Mouse (Mus musculus) C2C12 (cell line): ENCODE data around the gene Il20. TPM values are rescaled to one million over a fixed set of nuclear protein-coding genes. Genes with fewer than 3 reads are reported as not detected.

Source experiments
- H3K27me3 ChIP-seq: one replicate; pipeline ENCODE4 v1.6.1; 2011; ENCODE audit not compliant: control insufficient read depth, insufficient read depth, insufficient read length
- H3K36me3 ChIP-seq: one replicate; pipeline ENCODE4 v1.6.1; 2011; ENCODE audit not compliant: control insufficient read depth, insufficient read depth
- H3K4me3 ChIP-seq: one replicate; pipeline ENCODE4 v1.5.1; 2011; ENCODE audit warnings: mild to moderate bottlenecking, control low read depth; ENCODE audit not compliant: poor library complexity, insufficient read depth, severe bottlenecking
- H3K79me2 ChIP-seq: one replicate; pipeline ENCODE4 v1.6.1; 2011; ENCODE audit not compliant: control insufficient read depth, insufficient read depth
- H3K79me3 ChIP-seq: one replicate; pipeline ENCODE4 v1.6.1; 2011; ENCODE audit warnings: low read depth, control low read depth
- H3ac ChIP-seq: one replicate; pipeline ENCODE3; 2011; ENCODE audit warnings: low read depth; ENCODE audit not compliant: control insufficient read depth, insufficient read length
- CEBPB ChIP-seq: IDR thresholded peaks from one replicate; pipeline ENCODE4 v1.6.1; 2011; ENCODE audit warnings: low read depth, mild to moderate bottlenecking, control low read depth, moderate library complexity
- CTCF ChIP-seq: IDR thresholded peaks from one replicate; pipeline ENCODE4 v1.5.1; 2011; ENCODE audit not compliant: control insufficient read depth, insufficient read depth, insufficient read length
- FOSL1 ChIP-seq: IDR thresholded peaks from one replicate; pipeline ENCODE4 v1.8.0; 2011; ENCODE audit warnings: mild to moderate bottlenecking, low read length; ENCODE audit not compliant: poor library complexity, insufficient read depth, severe bottlenecking
- MAX ChIP-seq: IDR thresholded peaks from one replicate; pipeline ENCODE4 v1.6.1; 2011; ENCODE audit warnings: mild to moderate bottlenecking, control low read depth
- MYOD1 ChIP-seq: IDR thresholded peaks from one replicate; pipeline ENCODE4 v1.6.1; 2011; ENCODE audit warnings: low read depth; ENCODE audit not compliant: control insufficient read depth, insufficient read length
- MYOG ChIP-seq: IDR thresholded peaks from one replicate; pipeline ENCODE4 v1.6.1; 2011; ENCODE audit not compliant: control insufficient read depth, insufficient read length; ENCODE audit errors: extremely low read depth
- USF1 ChIP-seq: IDR thresholded peaks from one replicate; pipeline ENCODE4 v1.6.1; 2011; ENCODE audit warnings: low read depth, mild to moderate bottlenecking, control low read depth, moderate library complexity
- polyA plus RNA-seq: library from polyadenylated mRNA; unstranded; fragments of >200 nt; fragmentation: generic; extraction: Trizol; gene quantifications from one replicate; pipeline ENCODE4 v1.2.1, GENCODE M21; 2012; ENCODE audit warnings: missing spikeins

Gene Il20
- polyA plus RNA-seq, 1 experiment: not detected

GRCm38 (mm10) chr1:130936351-130936750 is 25.1 kb upstream of the Il20 start:
- Histone ChIP-seq H3K36me3 (no peaks in the 10 kb centered on the region), H3K79me3 (no peaks in the 10 kb centered on the region), H3K79me2 (no peaks in the 10 kb centered on the region), H3ac (no peak overlapping the region), H3K27me3 (no peaks in the 10 kb centered on the region), H3K4me3 (no peak overlapping the region)
- TF ChIP-seq FOSL1 (no peak), CEBPB (no peak), CTCF (no peak), MYOG (no peak), USF1 (no peak), MAX (no peak), MYOD1 (no peak)

- TF ChIP-seq CTCF: no peak
- TF ChIP-seq CEBPB: no peak
- TF ChIP-seq MAX: no peak
- no peak for TF ChIP-seq MYOG
- no peak for TF ChIP-seq MYOD1
- TF ChIP-seq FOSL1: no peak
- Histone ChIP-seq H3K27me3 (no peaks in the 10 kb centered on the region), H3K36me3 (no peaks in the 10 kb centered on the region), H3K4me3 (no peak overlapping the region), H3ac (no peak overlapping the region), H3K79me3 (no peaks in the 10 kb centered on the region), H3K79me2 (no peaks in the 10 kb centered on the region)
These were observed 15.2 kb upstream of the Il20 start for GRCm38 (mm10) chr1:130926484-130926883.

- H3K79me3 ChIP-seq: no peaks in the 10 kb centered on the region
- no peaks in the 10 kb centered on the region for H3K27me3 ChIP-seq
- no peaks in the 10 kb centered on the region for H3K79me2 ChIP-seq
- no peak for TF ChIP-seq MYOD1
- no peak for TF ChIP-seq FOSL1
- TF ChIP-seq MAX: no peak
- TF ChIP-seq USF1: no peak
- TF ChIP-seq CTCF: no peak
- no peak for TF ChIP-seq MYOG
- no peak for TF ChIP-seq CEBPB
- H3K4me3 ChIP-seq: no peak overlapping the region
- no peaks in the 10 kb centered on the region for H3K36me3 ChIP-seq
- H3ac ChIP-seq: no peak overlapping the region
These were observed 7.2 kb upstream of the Il20 start for GRCm38 (mm10) chr1:130918323-130918980.

- no peaks in the 10 kb centered on the region for H3K79me2 ChIP-seq
- TF ChIP-seq MYOG (no peak), MAX (no peak), FOSL1 (no peak), CTCF (no peak), MYOD1 (no peak), USF1 (no peak), CEBPB (no peak)
- H3K4me3 ChIP-seq: no peak overlapping the region
- no peaks in the 10 kb centered on the region for H3K36me3 ChIP-seq
- no peak overlapping the region for H3ac ChIP-seq
- no peaks in the 10 kb centered on the region for H3K27me3 ChIP-seq
- no peaks in the 10 kb centered on the region for H3K79me3 ChIP-seq
These were observed 8.7 kb downstream of the Il20 start for GRCm38 (mm10) chr1:130902505-130902904.

GRCm38 (mm10) chr1:130894468-130894867 is 16.8 kb downstream of the Il20 start:
- H3K4me3 ChIP-seq: no peak overlapping the region
- H3K79me2 ChIP-seq: no peaks in the 10 kb centered on the region
- H3ac ChIP-seq: no peak overlapping the region
- H3K79me3 ChIP-seq: no peaks in the 10 kb centered on the region
- no peaks in the 10 kb centered on the region for H3K36me3 ChIP-seq
- no peaks in the 10 kb centered on the region for H3K27me3 ChIP-seq
- TF ChIP-seq USF1: no peak
- TF ChIP-seq MAX: no peak
- no peak for TF ChIP-seq CEBPB
- no peak for TF ChIP-seq MYOG
- no peak for TF ChIP-seq MYOD1
- no peak for TF ChIP-seq CTCF

GRCm38 (mm10) chr1:130893329-130894040 is 17.8 kb downstream of the Il20 start:
- no peaks in the 10 kb centered on the region for H3K79me3 ChIP-seq
- H3K27me3 ChIP-seq: no peaks in the 10 kb centered on the region
- TF ChIP-seq USF1 (no peak), MAX (no peak), MYOD1 (no peak), CEBPB (no peak), MYOG (no peak)
- no peak overlapping the region for H3K4me3 ChIP-seq
- no peaks in the 10 kb centered on the region for H3K36me3 ChIP-seq
- H3K79me2 ChIP-seq: no peaks in the 10 kb centered on the region
- no peak overlapping the region for H3ac ChIP-seq
